10 mouse cellular contexts compared by ENCODE assay signal in the genomic region with DNA sequence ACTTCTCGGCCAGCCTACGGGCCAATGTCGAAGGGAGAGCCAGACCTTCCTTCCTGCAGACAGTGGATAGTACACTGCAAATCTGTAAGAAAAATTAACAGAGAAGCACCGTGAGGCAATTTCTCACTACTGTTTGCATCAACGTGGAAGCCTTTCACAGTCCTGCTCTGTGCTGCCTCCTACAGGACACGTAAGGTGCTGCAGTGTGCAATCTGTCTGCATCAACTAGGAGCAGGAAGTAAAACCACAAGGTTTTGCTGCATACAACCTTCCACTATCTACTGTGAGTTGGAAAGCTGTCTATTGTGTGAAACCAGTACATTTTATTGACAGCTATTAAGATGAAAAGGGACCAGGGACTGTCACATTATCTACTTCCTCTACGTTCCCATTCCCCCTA. TPM values are rescaled to one million over a fixed set of nuclear protein-coding genes. Genes with fewer than 3 reads are reported as not detected.
DNase-seq lines count a peak whose midpoint lies in the region; TF ChIP-seq lines count a peak whose summit lies in the region.
"Had no signal": no experiment of that assay in that cellular context is flagged by ENCODE, and none has a peak within 500 bp of the region (broad histone marks: within the 10 kb centered on the region; RNA-seq: fewer than 3 reads in every experiment).

No protein-coding gene starts in this region.

- no peak overlapping the region for H3K4me3 ChIP-seq in gastrocnemius, adult 2 months
- no peak overlapping the region for H3K4me3 ChIP-seq in limb, embryonic 10.5 days

- intact Hi-C loops in gastrocnemius, adult 2 months (cut with DNase I) = no loop called here

- no peak for DNase-seq in gastrocnemius, adult 2 months
- DNase-seq in gastrocnemius, adult 18-20 months (ENCODE audit: low spot score) = no peak
- DNase-seq in 3T3-L1 (ENCODE audit: low read depth, low spot score) = peak; percentile 70
- DNase-seq in ZHBTc4 (ENCODE audit: low read depth, low spot score) = peak; percentile 83
- peak; percentile 7 for DNase-seq in lung, postnatal 10 days
- DNase-seq in right cerebral cortex, adult 18-20 months = no peak
- DNase-seq in left cerebral cortex, adult 18-20 months (ENCODE audit: low spot score in 2 of 2) = no peak
- DNase-seq in limb, embryonic 10.5 days (ENCODE audit: low spot score) = no peak

- 0 out of 2 replicates have a peak, but pooled peaks cover 6% of the 10 kb centered on the region for H3K4me1 ChIP-seq in limb, embryonic 10.5 days

- peaks cover 100% of the 10 kb centered on the region for H3K36me3 ChIP-seq in limb, embryonic 10.5 days

- peak; percentile 49 for TF ChIP-seq CTCF in gastrocnemius, adult 2 months (IDR thresholded peaks at IDR 0.05)

- H3K9me3 ChIP-seq in limb, embryonic 10.5 days (replicated peaks) = no peaks in the 10 kb centered on the region; the same call in 1 of the 2 replicates

- WGBS in limb, embryonic 10.5 days = 93% methylated on average over 7 of the region's 7 CpGs

- H3K27me3 ChIP-seq in limb, embryonic 10.5 days (ENCODE audit: low read depth, poor library complexity, severe bottlenecking) = no peaks in the 10 kb centered on the region

- H3K27ac ChIP-seq in gastrocnemius, adult 2 months = no peak overlapping the region
- no peak overlapping the region for H3K27ac ChIP-seq in limb, embryonic 10.5 days

RNA-seq across cellular contexts. Expression of gene Rfc3, which starts 6.2 kb away (rescaled TPM):
- 1 to 10 TPM; 2.4 to 3.1 TPM for total RNA-seq in gastrocnemius, adult 2 months (2021)
- total RNA-seq in gastrocnemius, adult 18-20 months (2021) = 1 to 10 TPM; 3.3 to 4.1 TPM
- 10 to 100 TPM in 1 of 2 experiments, 1 to 10 TPM in 1; 7.5 to 11.7 TPM for total RNA-seq in left cerebral cortex, adult 18-20 months (2021)
- polyA plus RNA-seq in limb, embryonic 10.5 days (2016; fragmentation: Nextera tagmentation; extraction: Ambion mirVana) = 164 and 167 TPM in 2 replicates

RNA-seq across cellular contexts. Expression of gene Vmn2r18, which starts 39.0 kb away (rescaled TPM):
- not detected for total RNA-seq in gastrocnemius, adult 2 months (2021)
- not detected for total RNA-seq in gastrocnemius, adult 18-20 months (2021)
- not detected for total RNA-seq in left cerebral cortex, adult 18-20 months (2021)
- 0.06 and 0.11 TPM in 2 replicates for polyA plus RNA-seq in limb, embryonic 10.5 days (2016; fragmentation: Nextera tagmentation; extraction: Ambion mirVana)
- polyA plus RNA-seq: gonadal fat pad, adult 2 months; liver, embryonic 16.5 days had no signal

Comparison
In these comparisons a context has a peak if more than half of its experiments do, and no peak if none do; other contexts are left out.
1. DNase-seq: peak in 3T3-L1 (single experiment), ZHBTc4 (single experiment) and lung, postnatal 10 days (single experiment); none in gastrocnemius, adult 2 months (single experiment), gastrocnemius, adult 18-20 months (single experiment), right cerebral cortex, adult 18-20 months (single experiment), left cerebral cortex, adult 18-20 months (0 of 2) and limb, embryonic 10.5 days (single experiment).